Mouse (Mus musculus) CH12.LX (cell line): ENCODE results near the gene Col9a1.

ENCODE experiments used
- CTCF ChIP-seq, 2 experiments: IDR thresholded peaks in 1 of 2; conservative IDR thresholded peaks in 1 of 2; 2 replicates each; pipeline ENCODE4 v1.5.1; 2011 to 2012; ENCODE audit warnings: low read depth in 2 of 2, low read length in 2 of 2, improper control_type of control experiment in 1 of 2, inconsistent platforms in 1 of 2, mild to moderate bottlenecking in 1 of 2, moderate library complexity in 1 of 2
- EP300 ChIP-seq: IDR thresholded peaks from 2 replicates; pipeline ENCODE4 v1.6.1; 2011; ENCODE audit warnings: low read length, improper control_type of control experiment
- GABPA ChIP-seq: IDR thresholded peaks from 2 replicates; pipeline ENCODE4 v1.6.1; 2012; ENCODE audit warnings: low read depth, low read length, improper control_type of control experiment, inconsistent platforms; ENCODE audit not compliant: insufficient replicate concordance
- JUN ChIP-seq: IDR thresholded peaks from 2 replicates; pipeline ENCODE4 v1.6.1; 2011; ENCODE audit warnings: low read depth, mild to moderate bottlenecking, low read length, improper control_type of control experiment, moderate library complexity; ENCODE audit not compliant: insufficient read depth
- PAX5 ChIP-seq: IDR thresholded peaks from 2 replicates; pipeline ENCODE4 v1.6.1; 2012; ENCODE audit warnings: low read length, inconsistent platforms, mixed read lengths
- POLR2A ChIP-seq: IDR thresholded peaks from 2 replicates; pipeline ENCODE4 v1.6.1; 2011; ENCODE audit warnings: low read depth, mild to moderate bottlenecking, improper control_type of control experiment, low read length
- TBP ChIP-seq: conservative IDR thresholded peaks from 2 replicates; pipeline ENCODE4 v1.6.1; 2011; ENCODE audit warnings: low read depth, low read length, improper control_type of control experiment
- TCF12 ChIP-seq: IDR thresholded peaks from 2 replicates; pipeline ENCODE4 v1.6.1; 2014; ENCODE audit warnings: low read depth, mild to moderate bottlenecking, inconsistent platforms, low read length, improper control_type of control experiment
- USF1 ChIP-seq: IDR thresholded peaks from 2 replicates; pipeline ENCODE4 v1.6.1; 2014; ENCODE audit warnings: low read depth, mild to moderate bottlenecking, inconsistent platforms, low read length, improper control_type of control experiment
- ZC3H11A ChIP-seq: IDR thresholded peaks from 2 replicates; pipeline ENCODE4 v1.6.1; 2012; ENCODE audit warnings: low read depth, mild to moderate bottlenecking, inconsistent platforms, low read length, improper control_type of control experiment

GRCm38 (mm10) chr1:24222231-24222630, 44.8 kb downstream of the Col9a1 start:
- TF ChIP-seq ZC3H11A, result no peak
- TF ChIP-seq CTCF (conservative IDR thresholded peaks at IDR 0.05 in 1 of 2, IDR thresholded peaks at IDR 0.05 in 1 of 2; ENCODE audit: low read depth in 2 of 2, low read length in 2 of 2), result no peak
- no peak for TF ChIP-seq POLR2A
- no peak for TF ChIP-seq TCF12
- no peak for TF ChIP-seq EP300
- no peak for TF ChIP-seq TBP
- TF ChIP-seq GABPA, result no peak
- no peak for TF ChIP-seq JUN
- TF ChIP-seq USF1, result no peak
- no peak for TF ChIP-seq PAX5
